Mouse (Mus musculus) right cerebral cortex, postnatal 14 days (tissue): ENCODE measurements around the gene Mif4gd.

Source experiments
- DNase-seq: peaks from one replicate; pipeline ENCODE4 v3.0.0; 2022

The Mif4gd gene

GRCm38 (mm10) chr11:115563406-115563805 is 49.4 kb downstream of the Mif4gd start:
- DNase-seq: no peak
